Mouse (Mus musculus): ENCODE measurements at regions not wholly inside any gene's neighbourhood (a gene's known extent, or its start where the extent isn't known, plus 50 kb on each side); places are given as distances from the start of the nearest gene placed in this dataset.

DNA sequence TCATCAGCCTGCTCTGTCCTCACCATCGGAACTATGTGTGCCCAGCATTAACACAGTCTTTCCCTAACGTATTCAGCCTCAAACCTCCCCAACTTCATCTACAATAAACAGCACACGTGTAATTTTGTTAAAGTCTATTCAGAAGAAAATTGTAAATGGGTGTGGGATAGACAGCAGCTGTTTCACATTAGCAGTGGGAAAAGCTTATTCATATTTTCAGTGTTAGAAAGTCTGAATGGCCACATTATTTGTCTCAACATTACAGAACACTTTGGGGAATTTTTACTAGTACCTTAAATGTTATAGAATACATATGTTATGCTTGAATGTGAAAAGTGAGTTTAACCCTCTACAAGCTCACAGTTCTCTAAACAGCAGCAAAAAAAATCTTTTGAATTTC is 266.8 kb upstream of the Mad2l1 start:
- H3K27ac ChIP-seq: no peak overlapping the region
- H3K9me3 ChIP-seq: no peaks in the 10 kb centered on the region
- WGBS: 82% methylated on average over 3 of the region's 3 CpGs
- no peaks in the 10 kb centered on the region for H3K27me3 ChIP-seq (ENCODE audit: poor library complexity, severe bottlenecking)
- H3K4me1 ChIP-seq: no peaks in the 10 kb centered on the region
- DNase-seq (ENCODE audit: extremely low spot score, low spot score): no peak
- no peaks in the 10 kb centered on the region for H3K36me3 ChIP-seq (replicated peaks)
- H3K4me3 ChIP-seq: no peak overlapping the region

DNA sequence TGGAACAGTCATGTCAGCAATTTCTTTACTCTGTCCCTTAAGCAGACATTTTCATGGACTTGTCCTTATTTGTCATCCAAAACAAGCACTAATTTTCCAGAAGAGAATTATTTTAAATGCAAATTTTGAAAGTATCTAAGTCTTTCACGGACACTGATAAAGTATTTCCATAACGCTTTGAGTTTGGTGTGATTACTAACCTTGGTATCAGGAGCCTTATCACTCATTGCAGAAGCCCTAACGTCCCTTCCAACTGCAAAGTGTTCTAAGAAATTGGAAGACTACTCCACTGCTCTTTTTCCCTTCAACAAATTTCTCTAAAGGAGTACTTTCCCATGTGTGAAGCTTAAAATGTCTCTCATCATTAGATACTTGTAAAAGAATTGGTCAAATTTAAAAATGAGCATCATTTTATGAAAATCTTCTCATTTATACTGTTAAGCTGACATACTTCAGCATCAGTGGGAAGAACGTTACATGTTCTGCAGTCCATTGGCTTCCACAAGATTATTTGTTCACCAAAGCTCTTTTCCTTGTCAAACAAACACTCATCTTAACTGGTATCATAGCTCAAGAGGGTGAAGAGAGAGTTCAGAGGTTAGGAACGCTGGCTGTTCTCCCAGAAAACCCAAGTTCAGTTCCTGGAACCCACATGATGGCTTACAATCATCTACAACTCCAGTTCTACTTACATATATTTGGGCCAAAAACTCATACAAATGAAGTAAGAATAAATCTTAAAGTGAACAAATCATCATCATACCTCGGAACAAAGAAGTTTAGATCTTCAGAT is 263.6 kb upstream of the Mad2l1 start:
- no peaks in the 10 kb centered on the region for H3K9me3 ChIP-seq
- H3K27me3 ChIP-seq (ENCODE audit: poor library complexity, severe bottlenecking): no peaks in the 10 kb centered on the region
- no peak overlapping the region for H3K4me3 ChIP-seq
- 92% methylated on average over 6 of the region's 6 CpGs for WGBS
- no peak overlapping the region for H3K27ac ChIP-seq
- DNase-seq (ENCODE audit: extremely low spot score, low spot score): no peak
- H3K36me3 ChIP-seq (replicated peaks): no peaks in the 10 kb centered on the region
- H3K4me1 ChIP-seq: no peaks in the 10 kb centered on the region

DNA sequence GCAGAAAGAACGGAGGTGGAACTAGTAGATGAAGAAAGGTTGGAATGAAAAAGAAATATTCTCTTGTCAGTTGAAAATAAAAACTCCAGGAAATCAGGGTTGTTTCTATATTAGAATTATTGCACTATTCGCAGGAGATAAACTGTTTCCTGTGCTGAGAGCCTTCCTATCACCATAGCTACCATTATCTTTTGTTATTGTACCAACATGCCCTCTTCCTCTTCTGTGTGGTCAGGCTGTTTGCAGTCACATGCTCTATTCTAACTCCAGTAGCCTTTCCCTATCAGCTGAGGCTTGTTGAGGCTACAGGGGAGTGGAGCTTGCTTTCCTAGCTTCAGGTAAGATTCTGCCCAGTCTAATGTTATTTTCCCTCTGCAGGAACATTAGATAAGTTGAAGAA is 263.0 kb upstream of the Mad2l1 start:
- Histone ChIP-seq H3K4me3 (no peak overlapping the region), H3K36me3 (replicated peaks) (no peaks in the 10 kb centered on the region), H3K9me3 (no peaks in the 10 kb centered on the region), H3K4me1 (no peaks in the 10 kb centered on the region), H3K27me3 (ENCODE audit: poor library complexity, severe bottlenecking) (no peaks in the 10 kb centered on the region), H3K27ac (no peak overlapping the region)
- DNase-seq (ENCODE audit: extremely low spot score, low spot score): no peak
- 94% methylated on average over 2 of the region's 2 CpGs for WGBS

DNA sequence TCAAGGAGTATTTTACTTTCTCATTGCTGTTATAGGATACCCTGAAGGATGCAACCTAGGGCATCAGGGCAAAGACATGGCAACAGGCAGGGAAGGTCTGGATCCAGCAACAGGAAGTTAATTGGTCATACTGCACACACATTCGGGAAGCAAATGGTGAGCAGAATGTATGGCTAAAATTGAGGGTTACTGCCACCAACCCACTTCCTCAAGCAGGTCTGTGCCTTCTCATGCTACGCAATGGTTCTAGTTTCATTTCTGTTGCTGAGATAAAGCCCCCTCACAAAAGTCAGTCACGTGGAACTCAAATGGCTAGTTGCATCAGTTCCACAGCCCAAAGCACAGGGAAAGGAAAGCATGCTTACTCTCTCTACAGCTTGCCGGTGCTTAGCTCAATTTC is 260.5 kb upstream of the Mad2l1 start:
- H3K9me3 ChIP-seq: peaks cover 5% of the 10 kb centered on the region; the same call in 1 of the 2 replicates
- H3K36me3 ChIP-seq (replicated peaks): no peaks in the 10 kb centered on the region
- H3K27ac ChIP-seq: no peak overlapping the region
- no peaks in the 10 kb centered on the region for H3K4me1 ChIP-seq
- 92% methylated on average over 4 of the region's 4 CpGs for WGBS
- H3K4me3 ChIP-seq: no peak overlapping the region
- DNase-seq (ENCODE audit: extremely low spot score, low spot score): no peak
- no peaks in the 10 kb centered on the region for H3K27me3 ChIP-seq (ENCODE audit: poor library complexity, severe bottlenecking)

DNA sequence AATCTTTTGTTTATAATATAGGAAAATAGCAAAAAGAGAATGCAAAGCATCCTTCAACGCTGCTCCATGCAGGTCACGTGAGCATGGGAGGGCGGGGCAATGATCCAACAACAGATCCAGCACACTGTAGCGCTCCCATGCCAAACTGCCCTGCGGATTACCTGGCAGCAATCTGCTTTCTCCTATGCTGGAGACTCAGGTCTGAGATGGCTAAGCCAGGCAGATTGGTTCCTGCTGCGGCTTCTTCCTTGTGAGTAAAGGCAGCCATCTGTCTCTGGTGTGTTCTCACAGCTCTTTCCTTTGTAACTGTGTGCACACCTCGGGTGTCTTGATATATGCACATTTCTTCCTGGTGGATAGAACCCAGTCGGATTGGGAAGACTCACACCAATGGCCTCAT is 254.5 kb upstream of the Mad2l1 start:
- Histone ChIP-seq H3K36me3 (replicated peaks) (no peaks in the 10 kb centered on the region), H3K27me3 (ENCODE audit: poor library complexity, severe bottlenecking) (no peaks in the 10 kb centered on the region), H3K9me3 (peaks cover 5% of the 10 kb centered on the region; the same call in 1 of the 2 replicates), H3K27ac (no peak overlapping the region), H3K4me1 (no peaks in the 10 kb centered on the region), H3K4me3 (no peak overlapping the region)
- 89% methylated on average over 8 of the region's 8 CpGs for WGBS
- no peak for DNase-seq (ENCODE audit: extremely low spot score, low spot score)

DNA sequence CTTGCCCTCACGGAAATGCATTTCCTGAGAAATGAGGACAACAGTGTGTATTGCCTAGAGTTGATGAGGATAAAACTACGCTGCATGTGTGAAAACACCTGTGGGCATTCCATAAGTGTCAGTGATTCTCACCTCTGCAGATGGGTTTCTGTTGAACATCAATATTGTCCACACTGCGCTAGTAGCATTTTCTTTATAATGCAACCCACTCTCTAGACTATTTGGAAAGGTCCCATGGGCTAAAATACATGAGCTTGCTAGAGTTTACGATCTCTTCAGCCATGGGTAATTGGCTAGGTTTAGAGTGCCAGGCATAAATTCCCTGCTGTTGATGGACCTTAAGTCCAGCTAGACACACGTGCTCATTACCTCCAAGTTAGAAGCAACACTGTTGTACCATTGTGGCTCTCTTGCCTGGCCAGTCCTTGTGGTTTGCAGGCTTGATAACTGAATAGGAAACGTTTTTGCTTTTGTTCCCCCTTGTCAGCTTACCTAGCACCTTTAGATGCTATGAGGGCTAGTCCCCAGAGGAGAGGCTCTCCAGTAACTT is 252.5 kb upstream of the Mad2l1 start:
- Histone ChIP-seq H3K4me1 (no peaks in the 10 kb centered on the region), H3K4me3 (no peak overlapping the region), H3K9me3 (peaks cover 5% of the 10 kb centered on the region; the same call in 1 of the 2 replicates), H3K36me3 (replicated peaks) (no peaks in the 10 kb centered on the region), H3K27me3 (ENCODE audit: poor library complexity, severe bottlenecking) (no peaks in the 10 kb centered on the region), H3K27ac (no peak overlapping the region)
- no peak for DNase-seq (ENCODE audit: extremely low spot score, low spot score)
- 91% methylated on average over 6 of the region's 6 CpGs for WGBS

DNA sequence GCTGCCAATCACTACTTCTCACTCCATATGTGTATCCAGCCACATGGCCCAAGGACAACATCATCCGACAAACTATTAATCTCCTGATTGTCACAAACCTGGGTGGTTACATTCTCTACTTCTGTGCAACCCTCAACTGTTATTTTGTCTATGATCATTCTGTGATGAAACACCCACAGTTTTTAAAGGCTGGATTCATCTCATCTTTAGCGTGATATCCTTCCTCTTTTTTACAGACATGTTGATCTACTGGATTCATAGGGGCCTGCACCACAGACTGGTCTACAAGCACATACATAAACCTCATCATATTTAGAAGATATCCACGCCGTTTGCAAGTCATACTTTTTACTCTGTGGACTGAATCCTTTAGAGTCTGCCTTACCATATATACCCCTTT is 251.7 kb upstream of the Mad2l1 start:
- no peaks in the 10 kb centered on the region for H3K4me1 ChIP-seq
- H3K36me3 ChIP-seq (replicated peaks): no peaks in the 10 kb centered on the region
- no peaks in the 10 kb centered on the region for H3K27me3 ChIP-seq (ENCODE audit: poor library complexity, severe bottlenecking)
- H3K9me3 ChIP-seq: 0 out of 2 replicates have a peak, but pooled peaks cover 5% of the 10 kb centered on the region
- no peak overlapping the region for H3K27ac ChIP-seq
- H3K4me3 ChIP-seq: no peak overlapping the region
- DNase-seq (ENCODE audit: extremely low spot score, low spot score): no peak
- WGBS: 86% methylated on average over 4 of the region's 4 CpGs

DNA sequence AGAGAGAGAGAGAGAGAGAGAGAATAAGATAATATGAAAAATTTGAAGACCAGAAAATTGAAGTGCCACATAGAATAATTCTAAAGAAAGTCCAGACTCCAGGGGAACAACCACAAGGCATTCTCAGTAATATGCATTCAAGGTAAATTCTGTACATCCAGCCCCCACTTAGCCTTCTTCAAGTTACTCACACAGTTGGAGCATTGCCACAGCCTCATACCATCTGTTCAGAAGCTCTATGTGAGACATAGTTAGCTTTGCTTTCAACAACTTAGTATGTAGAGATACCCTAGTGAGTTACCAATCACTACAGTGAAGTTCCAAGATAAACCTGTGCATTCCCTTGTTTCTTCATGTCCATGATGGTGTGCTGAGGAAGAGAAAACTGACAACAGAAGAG is 247.6 kb upstream of the Mad2l1 start:
- Histone ChIP-seq H3K4me1 (no peaks in the 10 kb centered on the region), H3K27ac (no peak overlapping the region), H3K27me3 (ENCODE audit: poor library complexity, severe bottlenecking) (no peaks in the 10 kb centered on the region), H3K36me3 (replicated peaks) (no peaks in the 10 kb centered on the region), H3K4me3 (no peak overlapping the region), H3K9me3 (no peaks in the 10 kb centered on the region)
- DNase-seq (ENCODE audit: extremely low spot score, low spot score): no peak

- Histone ChIP-seq H3K9me3 (no peaks in the 10 kb centered on the region), H3K4me1 (no peaks in the 10 kb centered on the region), H3K36me3 (replicated peaks) (no peaks in the 10 kb centered on the region), H3K4me3 (no peak overlapping the region), H3K27ac (no peak overlapping the region), H3K27me3 (ENCODE audit: poor library complexity, severe bottlenecking) (no peaks in the 10 kb centered on the region)
- no peak for DNase-seq (ENCODE audit: extremely low spot score, low spot score)
- WGBS: 72% methylated on average over 3 of the region's 3 CpGs
Measured at GRCm38 (mm10) chr6:66289196-66289595, 246.0 kb upstream of the Mad2l1 start.

GRCm38 (mm10) chr6:66291576-66291975 is 243.6 kb upstream of the Mad2l1 start:
- no peaks in the 10 kb centered on the region for H3K9me3 ChIP-seq
- WGBS: 91% methylated on average over 2 of the region's 2 CpGs
- H3K27ac ChIP-seq: no peak overlapping the region
- no peak for DNase-seq (ENCODE audit: extremely low spot score, low spot score)
- H3K4me1 ChIP-seq: no peaks in the 10 kb centered on the region
- no peak overlapping the region for H3K4me3 ChIP-seq
- no peaks in the 10 kb centered on the region for H3K36me3 ChIP-seq (replicated peaks)
- no peaks in the 10 kb centered on the region for H3K27me3 ChIP-seq (ENCODE audit: poor library complexity, severe bottlenecking)

DNA sequence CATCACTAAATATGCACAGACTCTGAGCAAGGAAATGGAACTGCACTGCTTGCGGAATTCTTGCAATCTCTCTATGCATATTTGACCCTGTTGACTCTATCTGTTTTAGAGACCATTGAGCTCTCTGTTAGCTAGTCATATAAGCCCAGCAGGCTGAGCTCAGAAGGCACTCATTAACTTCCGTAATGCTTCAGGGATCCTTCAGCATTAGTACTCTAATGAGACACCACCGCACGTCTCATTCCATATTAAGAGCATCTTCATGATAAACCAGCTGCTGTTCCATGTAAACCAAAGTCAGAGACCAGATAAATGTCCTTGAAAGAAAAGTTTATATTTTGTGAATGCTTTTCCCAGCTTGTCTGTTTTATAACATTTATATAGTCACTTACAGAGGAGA is 237.1 kb upstream of the Mad2l1 start:
- DNase-seq (ENCODE audit: extremely low spot score, low spot score): no peak
- Histone ChIP-seq H3K4me1 (no peaks in the 10 kb centered on the region), H3K36me3 (replicated peaks) (no peaks in the 10 kb centered on the region), H3K27ac (no peak overlapping the region), H3K27me3 (ENCODE audit: poor library complexity, severe bottlenecking) (no peaks in the 10 kb centered on the region), H3K9me3 (no peaks in the 10 kb centered on the region), H3K4me3 (no peak overlapping the region)
- WGBS: 89% methylated on average over 4 of the region's 4 CpGs

- no peak for DNase-seq (ENCODE audit: extremely low spot score, low spot score)
- no peaks in the 10 kb centered on the region for H3K27me3 ChIP-seq (ENCODE audit: poor library complexity, severe bottlenecking)
- H3K4me3 ChIP-seq: no peak overlapping the region
- H3K9me3 ChIP-seq: no peaks in the 10 kb centered on the region
- no peak overlapping the region for H3K27ac ChIP-seq
- no peaks in the 10 kb centered on the region for H3K36me3 ChIP-seq (replicated peaks)
- no peaks in the 10 kb centered on the region for H3K4me1 ChIP-seq
Measured at GRCm38 (mm10) chr6:66300189-66300588, 235.0 kb upstream of the Mad2l1 start.

- Histone ChIP-seq H3K36me3 (replicated peaks) (no peaks in the 10 kb centered on the region), H3K4me1 (no peaks in the 10 kb centered on the region), H3K27me3 (ENCODE audit: poor library complexity, severe bottlenecking) (no peaks in the 10 kb centered on the region), H3K27ac (no peak overlapping the region), H3K4me3 (no peak overlapping the region), H3K9me3 (no peaks in the 10 kb centered on the region)
- 87% methylated on average over 2 of the region's 2 CpGs for WGBS
- DNase-seq (ENCODE audit: extremely low spot score, low spot score): no peak
Measured at GRCm38 (mm10) chr6:66344848-66345247, 190.3 kb upstream of the Mad2l1 start.
